Mouse (Mus musculus) liver, adult 2 months (tissue): ENCODE measurements around the gene Lbh.

Experiments used
- CTCF ChIP-seq: fragments of 200-500 bp; IDR thresholded peaks from 2 replicates; pipeline ENCODE4 v1.5.1; 2011; ENCODE audit warnings: low read depth, low read length, control low read depth
- POLR2A ChIP-seq: fragments of 200-500 bp; IDR thresholded peaks from 2 replicates; pipeline ENCODE4 v1.6.1; 2011; ENCODE audit warnings: low read length, control low read depth; ENCODE audit not compliant: insufficient read depth; ENCODE audit errors: extremely low read depth

GRCm38 (mm10) chr17:72901705-72902104 lies 16.4 kb upstream of the Lbh start:
- TF ChIP-seq POLR2A (no peak), CTCF (no peak)
